Mouse (Mus musculus) heart, embryonic 11.5 days (tissue): Measurements from ENCODE around the gene Rtn4r. TPM values are rescaled to one million over a fixed set of nuclear protein-coding genes. Genes with fewer than 3 reads are reported as not detected.
A peak's percentile ranks its signal among the peaks of the same experiment; 100 is the strongest.

Source experiments
- ATAC-seq: fragments of 200-750 bp; cut with Nextera tagmentation; replicated peaks from 2 replicates; pipeline ENCODE4 v1.8.0; 2017; ENCODE audit warnings: moderate library complexity; ENCODE audit not compliant: insufficient number of reproducible peaks, low FRiP score, low TSS enrichment
- H3K27ac ChIP-seq: fragments of 300-500 bp; sonication (generic); 2 replicates; pipeline ENCODE4 v1.5.1; 2014; ENCODE audit warnings: mild to moderate bottlenecking, low read depth, low read length
- H3K27me3 ChIP-seq: fragments of 300-500 bp; sonication (generic); 2 replicates; pipeline ENCODE4 v1.6.1; 2014; ENCODE audit warnings: mild to moderate bottlenecking, low read length, mixed read lengths; ENCODE audit not compliant: control insufficient read depth, insufficient read depth
- H3K36me3 ChIP-seq: fragments of 300-500 bp; sonication (generic); 2 replicates; pipeline ENCODE4 v1.6.1; 2014; ENCODE audit warnings: mild to moderate bottlenecking, low read length, moderate library complexity, mixed read lengths; ENCODE audit not compliant: control insufficient read depth, insufficient read depth
- H3K4me1 ChIP-seq: fragments of 300-500 bp; sonication (generic); 2 replicates; pipeline ENCODE4 v1.6.1; 2014; ENCODE audit warnings: low read length; ENCODE audit not compliant: control insufficient read depth, insufficient read depth
- H3K4me2 ChIP-seq: fragments of 300-500 bp; sonication (generic); 2 replicates; pipeline ENCODE4 v1.6.1; 2014; ENCODE audit warnings: mild to moderate bottlenecking, moderate library complexity
- H3K4me3 ChIP-seq: fragments of 300-500 bp; sonication (generic); 2 replicates; pipeline ENCODE4 v1.5.1; 2014; ENCODE audit warnings: low read depth, low read length
- H3K9ac ChIP-seq: fragments of 300-500 bp; sonication (generic); 2 replicates; pipeline ENCODE4 v1.6.1; 2014; ENCODE audit warnings: mild to moderate bottlenecking, low read depth, low read length, moderate library complexity
- H3K9me3 ChIP-seq: fragments of 300-500 bp; sonication (generic); replicated peaks from 2 replicates; pipeline ENCODE4 v1.6.1; 2016; ENCODE audit warnings: low read length; ENCODE audit not compliant: control insufficient read depth
- WGBS: fragments of 180-500 bp; shearing (Covaris S2); extraction: QIAGEN DNeasy Blood & Tissue Kit; methylation state at CpG from one replicate; pipeline ENCODE4 v1.1.7; 2014; ENCODE audit not compliant: insufficient replicate concordance; 5-methylcytosine and 5-hydroxymethylcytosine counted together
- polyA plus RNA-seq: library from polyadenylated mRNA; unstranded; fragments of >200 nt; fragmentation: Nextera tagmentation; extraction: Ambion mirVana; gene quantifications from 2 replicates; pipeline ENCODE4 v1.2.1, GENCODE M21; 2014

The Rtn4r gene
- polyA plus RNA-seq, 1 experiment from 2014 or later: 0.26 TPM

DNA sequence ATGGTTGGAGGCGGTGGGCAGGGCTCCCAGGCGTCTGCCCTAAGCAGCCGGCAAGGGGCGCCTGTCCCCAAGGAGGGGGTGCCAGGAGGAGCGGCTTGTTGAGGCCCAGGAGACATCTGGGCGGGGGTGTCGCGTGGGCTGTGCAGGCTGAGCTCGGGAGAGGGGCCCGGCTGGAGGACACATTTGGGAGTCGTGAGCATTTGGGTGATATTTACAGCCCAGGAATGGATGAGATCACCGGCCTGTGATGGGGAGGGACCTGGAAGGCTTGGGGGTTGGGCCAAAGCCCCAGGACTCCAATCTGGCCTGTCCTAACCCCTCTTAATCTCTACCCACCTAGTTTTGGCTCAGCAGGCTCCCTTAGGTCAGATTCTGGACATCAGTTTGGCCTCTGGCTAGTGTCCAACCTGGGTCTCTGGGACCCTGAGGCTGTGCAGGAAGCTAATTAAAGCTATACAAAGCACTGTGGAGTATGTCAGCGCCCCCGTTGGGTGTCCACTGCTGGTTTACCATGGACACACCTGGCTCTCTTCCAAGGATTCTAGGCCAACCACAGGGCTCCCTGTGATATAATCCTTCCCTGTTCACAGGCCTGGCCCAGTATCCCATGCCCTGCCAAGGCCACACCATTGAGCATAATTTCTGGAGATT, 27.2 kb downstream of the Rtn4r start:
- Histone ChIP-seq H3K27ac (0 out of 2 replicates have a peak overlapping the region, but pooled peaks have one; percentile 12), H3K9me3 (no peaks in the 10 kb centered on the region), H3K36me3 (no peaks in the 10 kb centered on the region), H3K4me3 (no peak overlapping the region), H3K9ac (0 out of 2 replicates have a peak overlapping the region, but pooled peaks have one; percentile 44), H3K4me1 (peaks cover 15% of the 10 kb centered on the region), H3K27me3 (peaks cover 14% of the 10 kb centered on the region), H3K4me2 (peak overlapping the region; percentile 25; the same call in 1 of the 2 replicates)
- ATAC-seq: no peak; the same call in 1 of the 2 replicates
- WGBS: 21% methylated on average over 14 of the region's 14 CpGs

GRCm38 (mm10) chr16:18156579-18157350, 29.3 kb downstream of the Rtn4r start:
- ATAC-seq: no peak
- no peak overlapping the region for H3K27ac ChIP-seq
- H3K9ac ChIP-seq: no peak overlapping the region
- H3K4me3 ChIP-seq: no peak overlapping the region
- H3K4me1 ChIP-seq: peaks cover 17% of the 10 kb centered on the region
- H3K36me3 ChIP-seq: no peaks in the 10 kb centered on the region
- peaks cover 4% of the 10 kb centered on the region; the same call in 1 of the 2 replicates for H3K27me3 ChIP-seq
- WGBS: 76% methylated on average over 12 of the region's 12 CpGs
- no peaks in the 10 kb centered on the region for H3K9me3 ChIP-seq
- no peak overlapping the region for H3K4me2 ChIP-seq

- peaks cover 14% of the 10 kb centered on the region for H3K4me1 ChIP-seq
- H3K9ac ChIP-seq: no peak overlapping the region
- no peak overlapping the region for H3K27ac ChIP-seq
- no peak overlapping the region for H3K4me3 ChIP-seq
- no peak for ATAC-seq
- H3K27me3 ChIP-seq: peaks cover 2% of the 10 kb centered on the region; the same call in 1 of the 2 replicates
- H3K9me3 ChIP-seq: no peaks in the 10 kb centered on the region
- H3K36me3 ChIP-seq: no peaks in the 10 kb centered on the region
- 47% methylated on average over 6 of the region's 6 CpGs for WGBS
- H3K4me2 ChIP-seq: no peak overlapping the region
These were observed 31.8 kb downstream of the Rtn4r start for GRCm38 (mm10) chr16:18159255-18159654.

DNA sequence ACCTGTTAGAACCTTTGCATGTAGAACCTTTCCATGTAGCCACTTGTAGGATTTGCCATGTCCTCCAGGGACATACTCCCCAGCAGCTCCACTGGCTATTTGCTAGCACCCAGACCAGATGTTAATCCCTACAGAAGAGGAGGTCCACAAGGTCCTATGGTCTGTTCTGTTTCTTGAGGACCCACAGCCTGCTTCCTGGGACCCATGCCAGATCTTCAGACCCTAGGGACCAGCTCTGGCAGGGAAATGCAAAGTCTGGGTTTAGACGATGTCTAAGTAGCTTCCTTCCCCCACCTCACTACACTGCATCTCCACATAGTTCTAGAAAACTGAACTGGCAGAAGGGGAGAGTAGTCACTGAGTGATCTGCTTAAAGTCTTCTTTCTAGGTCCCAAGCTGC, 32.3 kb downstream of the Rtn4r start:
- H3K27ac ChIP-seq: no peak overlapping the region
- H3K4me1 ChIP-seq: peaks cover 9% of the 10 kb centered on the region
- peaks cover 2% of the 10 kb centered on the region; the same call in 1 of the 2 replicates for H3K27me3 ChIP-seq
- no peak overlapping the region for H3K9ac ChIP-seq
- no peak for ATAC-seq
- no peaks in the 10 kb centered on the region for H3K9me3 ChIP-seq
- no peak overlapping the region for H3K4me2 ChIP-seq
- no peak overlapping the region for H3K4me3 ChIP-seq
- no peaks in the 10 kb centered on the region for H3K36me3 ChIP-seq
- WGBS: 68% methylated on average over 1 of the region's 1 CpGs

DNA sequence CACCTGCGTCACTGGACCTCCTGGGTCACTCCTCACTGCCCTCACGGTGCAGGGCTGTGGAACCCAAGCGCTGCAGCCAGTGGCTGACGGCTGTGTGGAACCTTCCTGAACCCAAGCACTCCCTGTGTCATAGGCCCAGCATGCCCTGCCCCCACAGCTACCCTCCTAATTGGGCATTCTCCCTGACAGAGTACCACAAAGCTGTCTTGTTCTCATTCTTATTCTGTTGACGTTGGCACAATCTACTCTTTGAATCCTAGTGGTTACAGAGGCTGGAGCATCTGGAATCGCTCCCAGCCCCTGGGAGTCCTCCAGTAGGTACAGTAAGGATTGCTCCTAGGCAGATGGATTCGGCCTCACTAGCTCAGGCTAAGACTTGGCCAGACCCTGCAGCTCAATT, 33.1 kb downstream of the Rtn4r start:
- H3K4me1 ChIP-seq: 0 out of 2 replicates have a peak, but pooled peaks cover 5% of the 10 kb centered on the region
- WGBS: 71% methylated on average over 7 of the region's 7 CpGs
- no peak overlapping the region for H3K27ac ChIP-seq
- peaks cover 2% of the 10 kb centered on the region; the same call in 1 of the 2 replicates for H3K27me3 ChIP-seq
- H3K4me3 ChIP-seq: no peak overlapping the region
- ATAC-seq: no peak
- H3K4me2 ChIP-seq: no peak overlapping the region
- H3K9ac ChIP-seq: no peak overlapping the region
- H3K9me3 ChIP-seq: no peaks in the 10 kb centered on the region
- H3K36me3 ChIP-seq: no peaks in the 10 kb centered on the region

- Histone ChIP-seq H3K36me3 (no peaks in the 10 kb centered on the region), H3K27ac (no peak overlapping the region), H3K4me3 (no peak overlapping the region), H3K4me1 (0 out of 2 replicates have a peak, but pooled peaks cover 5% of the 10 kb centered on the region), H3K9ac (no peak overlapping the region), H3K9me3 (no peaks in the 10 kb centered on the region), H3K27me3 (peaks cover 2% of the 10 kb centered on the region; the same call in 1 of the 2 replicates), H3K4me2 (no peak overlapping the region)
- ATAC-seq: no peak
- WGBS: 48% methylated on average over 1 of the region's 1 CpGs
These were observed 33.7 kb downstream of the Rtn4r start for GRCm38 (mm10) chr16:18161190-18161589.

DNA sequence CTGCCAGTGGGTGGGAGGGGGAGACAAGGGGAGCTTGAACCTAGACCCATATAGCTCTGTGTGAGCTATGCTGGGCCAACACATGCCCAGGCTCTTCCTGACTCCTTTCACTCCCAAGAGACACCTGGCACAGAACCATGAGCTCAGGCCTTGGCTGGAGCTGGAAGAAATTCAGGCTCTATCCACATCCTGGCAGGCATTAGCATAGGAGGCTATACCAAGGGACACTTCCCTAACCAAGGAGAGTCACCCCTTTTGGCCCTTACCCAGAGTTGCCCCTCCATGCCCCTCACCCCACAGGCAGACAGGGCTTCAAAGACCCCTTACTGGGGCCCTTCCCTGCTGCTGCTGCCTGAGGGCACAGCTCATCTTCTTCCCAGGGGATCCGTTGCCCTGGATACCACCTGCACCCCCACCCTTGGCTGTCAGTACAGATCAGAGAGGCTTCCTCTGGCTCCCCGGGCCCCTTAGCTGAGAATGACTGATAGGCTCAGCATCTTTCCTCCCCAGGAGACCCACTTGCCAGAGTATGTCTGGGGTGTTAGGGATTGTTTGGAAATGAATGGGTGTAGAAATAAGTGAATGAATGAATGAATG, 37.3 kb downstream of the Rtn4r start:
- Histone ChIP-seq H3K9me3 (no peaks in the 10 kb centered on the region), H3K4me1 (0 out of 2 replicates have a peak, but pooled peaks cover 3% of the 10 kb centered on the region), H3K27me3 (peaks cover 2% of the 10 kb centered on the region; the same call in 1 of the 2 replicates), H3K4me2 (no peak overlapping the region), H3K36me3 (no peaks in the 10 kb centered on the region), H3K9ac (no peak overlapping the region), H3K27ac (no peak overlapping the region), H3K4me3 (no peak overlapping the region)
- ATAC-seq: 0 out of 2 replicates have a peak, but pooled peaks have one; percentile 28
- WGBS: 27% methylated on average over 2 of the region's 2 CpGs

DNA sequence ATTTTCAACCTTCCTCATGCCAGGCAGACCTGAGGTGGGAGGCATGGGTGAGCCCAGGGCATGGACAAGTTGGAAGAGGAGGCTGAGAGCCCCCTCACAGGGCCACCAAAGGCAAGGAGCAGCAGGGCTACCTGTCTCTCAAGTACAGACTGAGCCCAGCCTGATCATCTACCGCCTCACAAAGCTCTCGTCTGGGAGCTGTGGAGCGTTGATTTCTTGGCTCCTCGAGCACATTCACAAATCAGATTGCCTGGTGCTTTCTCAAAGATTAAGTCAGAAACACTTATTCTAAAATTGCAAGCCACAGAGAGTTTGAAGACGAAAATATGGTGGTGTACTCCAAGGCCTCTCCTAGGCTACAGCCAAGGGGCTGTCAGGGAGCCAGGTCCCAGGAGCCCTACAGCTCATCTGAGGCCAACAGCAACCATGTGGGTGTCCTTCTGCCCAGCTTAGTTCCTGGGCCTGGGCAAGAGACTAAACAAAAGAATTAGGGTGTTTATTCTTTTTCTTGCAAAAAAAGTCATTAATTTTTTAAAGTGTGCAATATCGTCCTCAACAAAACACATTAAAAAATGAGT, 39.3 kb downstream of the Rtn4r start:
- WGBS: 77% methylated on average over 6 of the region's 6 CpGs

More for the DNA sequence above, 39.3 kb downstream of the Rtn4r start:
- Histone ChIP-seq H3K27ac (no peak overlapping the region), H3K9ac (no peak overlapping the region), H3K9me3 (no peaks in the 10 kb centered on the region), H3K4me2 (no peak overlapping the region), H3K36me3 (no peaks in the 10 kb centered on the region), H3K4me1 (no peaks in the 10 kb centered on the region), H3K27me3 (0 out of 2 replicates have a peak, but pooled peaks cover 2% of the 10 kb centered on the region), H3K4me3 (no peak overlapping the region)
- no peak for ATAC-seq
